Mouse (Mus musculus) erythroblast, embryonic 14.5 days (primary cell): ENCODE data around the gene Ap1s1.

ENCODE experiments used
- GATA1 ChIP-seq: IDR thresholded peaks from 2 replicates; pipeline ENCODE4 v1.6.1; 2012; ENCODE audit warnings: low read length, inconsistent platforms, mixed read lengths
- TAL1 ChIP-seq: IDR thresholded peaks from 3 replicates; pipeline ENCODE4 v1.6.1; 2012; ENCODE audit warnings: low read length, inconsistent platforms, mixed read lengths

- no peak for TF ChIP-seq GATA1
- no peak for TF ChIP-seq TAL1
These were observed 47.8 kb upstream of the Ap1s1 start for GRCm38 (mm10) chr5:137093720-137094119.
